Mouse (Mus musculus): ENCODE measurements around the gene Tsx. TPM values are rescaled to one million over a fixed set of nuclear protein-coding genes. Genes with fewer than 3 reads are reported as not detected.

The Tsx gene
- total RNA-seq, 2 experiments from 2014 or later = not detected

DNA sequence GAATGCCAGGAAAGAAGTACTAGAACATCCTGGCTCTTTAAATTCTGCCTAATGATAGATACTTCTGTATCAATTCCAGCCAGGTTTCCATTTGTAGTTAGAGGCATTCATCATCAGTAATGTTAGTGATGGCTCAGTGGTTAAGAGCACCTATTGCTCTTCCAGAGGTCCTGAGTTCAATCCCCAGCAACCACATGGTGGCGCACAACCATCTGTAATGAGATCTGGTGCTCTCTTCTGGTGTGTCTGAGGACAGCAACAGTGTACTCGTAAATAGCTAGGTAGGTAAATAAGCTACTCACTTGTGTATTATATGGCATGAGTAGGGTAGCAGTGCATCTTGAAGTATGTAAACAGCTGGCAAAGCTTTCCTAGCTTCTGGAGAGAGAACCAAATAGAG is 54.7 kb downstream of the Tsx start:
- no peak for ATAC-seq (replicated peaks; ENCODE audit: low FRiP score, low TSS enrichment, poor library complexity, severe bottlenecking)

DNA sequence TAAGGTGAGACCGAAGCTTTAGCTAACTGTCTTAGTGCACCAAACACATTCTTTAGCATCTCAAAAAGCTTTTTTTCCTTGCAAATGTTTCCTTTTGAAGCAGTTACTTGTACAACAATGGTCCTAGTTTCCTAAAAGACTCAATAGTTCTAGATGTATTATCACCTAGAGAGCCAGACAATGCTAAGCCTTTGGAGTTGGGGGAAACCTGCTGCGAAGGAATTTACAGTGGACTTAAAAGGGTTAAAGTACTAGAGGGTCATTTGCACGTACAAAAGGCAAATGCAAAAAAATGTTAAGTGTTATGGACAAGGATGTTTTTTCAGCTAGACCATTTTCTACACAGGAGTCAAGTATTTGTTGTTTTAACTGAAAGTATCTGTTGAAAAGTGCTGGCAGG is 58.1 kb downstream of the Tsx start:
- ATAC-seq (replicated peaks; ENCODE audit: low FRiP score, low TSS enrichment, poor library complexity, severe bottlenecking) = no peak

Other genes with a start within 250 kb of the Tsx start
- gene Nap1l2, start 227.8 kb upstream of the Tsx start, total RNA-seq (2014; fragmentation: Nextera tagmentation) = not detected in 2 replicates
- gene Nap1l2, start 227.8 kb upstream of the Tsx start, total RNA-seq (2017) = not detected in 2 replicates
- gene Cdx4, start 93.1 kb upstream of the Tsx start, total RNA-seq (2014; fragmentation: Nextera tagmentation) = not detected in 2 replicates
- not detected in 2 replicates for gene Cdx4, start 93.1 kb upstream of the Tsx start, total RNA-seq (2017)
- 0.40 TPM in 1 of 2 replicates, not detected in the other for gene Chic1, start 58.0 kb upstream of the Tsx start, total RNA-seq (2014; fragmentation: Nextera tagmentation)
- 0.08 TPM in 1 of 2 replicates, not detected in the other for gene Chic1, start 58.0 kb upstream of the Tsx start, total RNA-seq (2017)
- 0.61 TPM in 1 of 2 replicates, not detected in the other for gene Gm26992, start 7.5 kb downstream of the Tsx start, total RNA-seq (2014; fragmentation: Nextera tagmentation)
- gene Gm26992, start 7.5 kb downstream of the Tsx start, total RNA-seq (2017) = not detected in 2 replicates
- not detected in 2 replicates for gene Zcchc13, start 216.1 kb downstream of the Tsx start, total RNA-seq (2014; fragmentation: Nextera tagmentation)
- gene Zcchc13, start 216.1 kb downstream of the Tsx start, total RNA-seq (2017) = not detected in 2 replicates

Data from megakaryocyte-erythroid progenitor cell, adult 5-6 weeks (primary cell).